Mouse (Mus musculus) heart, adult 2 months (tissue): ENCODE measurements at regions not wholly inside any gene's neighbourhood (a gene's known extent, or its start where the extent isn't known, plus 50 kb on each side); places are given as distances from the start of the nearest gene placed in this dataset.

Source experiments
- DNase-seq, 2 experiments: peaks; one replicate each; pipeline ENCODE4 v3.0.0; 2021
- H3K27ac ChIP-seq: fragments of 200-600 bp; 2 replicates; pipeline ENCODE4 v1.8.1; 2022
- H3K27me3 ChIP-seq: fragments of 200-500 bp; 2 replicates; pipeline ENCODE4 v1.6.1; 2012; ENCODE audit warnings: mild to moderate bottlenecking, low read length, inconsistent platforms, mixed read lengths; ENCODE audit not compliant: control insufficient read depth, insufficient read depth
- H3K36me3 ChIP-seq: fragments of 200-500 bp; 2 replicates; pipeline ENCODE4 v1.6.1; 2012; ENCODE audit warnings: low read length, inconsistent platforms; ENCODE audit not compliant: control insufficient read depth, insufficient read depth
- H3K4me1 ChIP-seq: fragments of 200-500 bp; 2 replicates; pipeline ENCODE4 v1.6.1; 2011; ENCODE audit warnings: low read length; ENCODE audit not compliant: control insufficient read depth, insufficient read depth
- H3K4me3 ChIP-seq: fragments of 200-600 bp; 2 replicates; pipeline ENCODE4 v1.8.1; 2022
- H3K79me2 ChIP-seq: fragments of 200-500 bp; replicated peaks from 2 replicates; pipeline ENCODE4 v1.6.1; 2012; ENCODE audit warnings: mild to moderate bottlenecking, inconsistent platforms, low read length, moderate library complexity, mixed read lengths; ENCODE audit not compliant: control insufficient read depth, insufficient read depth
- H3K9ac ChIP-seq: fragments of 200-500 bp; 2 replicates; pipeline ENCODE4 v1.6.1; 2012; ENCODE audit warnings: low read depth, mild to moderate bottlenecking, control low read depth, inconsistent platforms, low read length, mixed read lengths
- CTCF ChIP-seq: fragments of 200-600 bp; IDR thresholded peaks from 2 replicates; pipeline ENCODE4 v1.8.1; 2022; ENCODE audit warnings: antibody characterized with exemption, mild to moderate bottlenecking, moderate library complexity
- EP300 ChIP-seq: fragments of 200-500 bp; IDR thresholded peaks from 2 replicates; pipeline ENCODE4 v1.6.1; 2011; ENCODE audit warnings: low read depth, low read length, control low read depth; ENCODE audit not compliant: insufficient read depth
- POLR2A ChIP-seq: fragments of 200-500 bp; IDR thresholded peaks from 2 replicates; pipeline ENCODE4 v1.6.1; 2011; ENCODE audit warnings: mild to moderate bottlenecking, low read depth, low read length, control low read depth; ENCODE audit not compliant: insufficient read depth
- WGBS: fragments of 180-500 bp; shearing (Covaris S2); methylation state at CpG from one replicate; pipeline ENCODE4 v1.1.7; 2018; 5-methylcytosine and 5-hydroxymethylcytosine counted together
- intact Hi-C: fragments of 180-260 bp; cut with DNase I; formaldehyde crosslinking; loops from one replicate; pipeline ENCODE4 v1.15.1; 2025

GRCm38 (mm10) chr1:128714843-128715242 is 122.8 kb upstream of the Cxcr4 start:
- intact Hi-C loops = no loop called here
- Histone ChIP-seq H3K36me3 (no peaks in the 10 kb centered on the region), H3K79me2 (no peaks in the 10 kb centered on the region), H3K27me3 (no peaks in the 10 kb centered on the region), H3K27ac (no peak overlapping the region), H3K9ac (no peak overlapping the region), H3K4me3 (no peak overlapping the region), H3K4me1 (no peaks in the 10 kb centered on the region)
- WGBS = 75% methylated on average over 6 of the region's 6 CpGs
- TF ChIP-seq POLR2A (no peak), CTCF (no peak), EP300 (no peak)
- no peak for DNase-seq

- no peak overlapping the region for H3K9ac ChIP-seq
- no peaks in the 10 kb centered on the region for H3K36me3 ChIP-seq
- no peaks in the 10 kb centered on the region for H3K27me3 ChIP-seq
- no peak overlapping the region for H3K27ac ChIP-seq
- TF ChIP-seq CTCF = no peak
- TF ChIP-seq POLR2A = no peak
- TF ChIP-seq EP300 = no peak
- DNase-seq = peak; percentile 23 to 50
- intact Hi-C loops = no loop called here
- H3K4me1 ChIP-seq = no peaks in the 10 kb centered on the region
- H3K4me3 ChIP-seq = no peak overlapping the region
- H3K79me2 ChIP-seq = no peaks in the 10 kb centered on the region
- 57% methylated on average over 7 of the region's 7 CpGs for WGBS
Observed at GRCm38 (mm10) chr1:128712876-128713275, 120.8 kb upstream of the Cxcr4 start.

- H3K9ac ChIP-seq = no peak overlapping the region
- intact Hi-C loops = no loop called here
- 63% methylated on average over 5 of the region's 5 CpGs for WGBS
- no peaks in the 10 kb centered on the region for H3K4me1 ChIP-seq
- no peaks in the 10 kb centered on the region for H3K27me3 ChIP-seq
- no peak overlapping the region for H3K4me3 ChIP-seq
- no peaks in the 10 kb centered on the region for H3K36me3 ChIP-seq
- H3K27ac ChIP-seq = no peak overlapping the region
- no peaks in the 10 kb centered on the region for H3K79me2 ChIP-seq
- no peak for DNase-seq
- no peak for TF ChIP-seq EP300
- TF ChIP-seq CTCF = no peak
- no peak for TF ChIP-seq POLR2A
Observed at GRCm38 (mm10) chr1:128711121-128711520, 119.0 kb upstream of the Cxcr4 start.

- H3K4me3 ChIP-seq = no peak overlapping the region
- no peaks in the 10 kb centered on the region for H3K27me3 ChIP-seq
- WGBS = 84% methylated on average over 6 of the region's 6 CpGs
- peaks cover 4% of the 10 kb centered on the region for H3K4me1 ChIP-seq
- no peak for TF ChIP-seq EP300
- no peak for TF ChIP-seq POLR2A
- no peak for TF ChIP-seq CTCF
- H3K36me3 ChIP-seq = no peaks in the 10 kb centered on the region
- no peak overlapping the region for H3K9ac ChIP-seq
- DNase-seq = no peak
- intact Hi-C loops = no loop called here
- no peak overlapping the region for H3K27ac ChIP-seq
- H3K79me2 ChIP-seq = no peaks in the 10 kb centered on the region
Observed at GRCm38 (mm10) chr1:128707747-128708146, 115.7 kb upstream of the Cxcr4 start.

GRCm38 (mm10) chr1:128706167-128706566 is 114.1 kb upstream of the Cxcr4 start:
- TF ChIP-seq CTCF (no peak), EP300 (no peak), POLR2A (no peak)
- Histone ChIP-seq H3K4me1 (peaks cover 4% of the 10 kb centered on the region), H3K27me3 (no peaks in the 10 kb centered on the region), H3K4me3 (no peak overlapping the region), H3K27ac (no peak overlapping the region), H3K36me3 (no peaks in the 10 kb centered on the region), H3K79me2 (no peaks in the 10 kb centered on the region), H3K9ac (no peak overlapping the region)
- WGBS = 94% methylated on average over 2 of the region's 2 CpGs
- DNase-seq = no peak
- intact Hi-C loops = no loop called here

GRCm38 (mm10) chr1:128705071-128705503 is 113.0 kb upstream of the Cxcr4 start:
- intact Hi-C loops = no loop called here
- DNase-seq = peak in 1 of 2 experiments; percentile 31
- Histone ChIP-seq H3K27me3 (no peaks in the 10 kb centered on the region), H3K4me3 (no peak overlapping the region), H3K79me2 (no peaks in the 10 kb centered on the region), H3K4me1 (peaks cover 4% of the 10 kb centered on the region), H3K27ac (no peak overlapping the region), H3K9ac (no peak overlapping the region), H3K36me3 (no peaks in the 10 kb centered on the region)
- 31% methylated on average over 3 of the region's 3 CpGs for WGBS
- TF ChIP-seq POLR2A (no peak), EP300 (no peak), CTCF (no peak)
